Mouse (Mus musculus) macrophage (primary cell): Measurements from ENCODE around the gene Eif5a2. TPM values are rescaled to one million over a fixed set of nuclear protein-coding genes. Genes with fewer than 3 reads are reported as not detected.
A peak's percentile ranks its signal among the peaks of the same experiment; 100 is the strongest.

Experiments used
- H3K27ac ChIP-seq: fragments of 350-480 bp; formaldehyde crosslinking; 2 replicates; pipeline ENCODE4 v1.9.0; 2021
- H3K36me3 ChIP-seq: fragments of 350-480 bp; formaldehyde crosslinking; 2 replicates; pipeline ENCODE4 v1.9.0; 2021; ENCODE audit errors: inconsistent target
- H3K4me3 ChIP-seq: fragments of 350-480 bp; formaldehyde crosslinking; 2 replicates; pipeline ENCODE4 v1.9.0; 2021; ENCODE audit errors: inconsistent target
- H3K79me2 ChIP-seq: fragments of 350-480 bp; formaldehyde crosslinking; 2 replicates; pipeline ENCODE4 v1.9.0; 2021; ENCODE audit errors: inconsistent target
- WGBS: methylation state at CpG from one replicate; pipeline ENCODE4 v1.1.7; 2026; ENCODE audit warnings: inconsistent platforms; ENCODE audit not compliant: missing documents; 5-methylcytosine and 5-hydroxymethylcytosine counted together
- polyA plus RNA-seq: library from polyadenylated mRNA; stranded (reverse); fragments of 250-400 nt; gene quantifications from 3 replicates; pipeline ENCODE4 v1.2.4, GENCODE M21; 2018; ENCODE audit warnings: inconsistent platforms

The Eif5a2 gene
- polyA plus RNA-seq, 1 experiment from 2014 or later: 4.2 TPM

DNA sequence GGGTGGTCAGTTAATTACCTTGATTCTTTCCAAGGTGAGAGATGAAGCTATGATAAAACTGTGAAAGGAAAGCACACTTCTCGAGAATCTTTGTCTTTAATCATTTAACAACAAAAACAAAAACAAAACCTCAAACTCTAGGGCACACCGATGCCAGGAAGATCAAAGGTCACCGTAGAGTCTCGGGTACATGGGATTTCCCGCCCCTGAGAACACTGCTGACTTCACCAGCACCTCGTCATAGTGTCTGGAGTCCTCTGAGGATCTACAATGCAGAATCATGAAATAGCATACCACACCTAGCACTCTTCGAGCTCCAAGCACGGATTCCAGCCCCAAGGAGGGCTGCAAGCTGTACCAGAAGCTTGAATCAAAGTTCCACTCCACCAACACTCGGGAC, 565 bp upstream of the Eif5a2 start:
- WGBS: 80% methylated on average over 9 of the region's 9 CpGs
- H3K27ac ChIP-seq: no peak overlapping the region
- H3K79me2 ChIP-seq: no peaks in the 10 kb centered on the region
- H3K4me3 ChIP-seq: no peak overlapping the region
- no peaks in the 10 kb centered on the region for H3K36me3 ChIP-seq

DNA sequence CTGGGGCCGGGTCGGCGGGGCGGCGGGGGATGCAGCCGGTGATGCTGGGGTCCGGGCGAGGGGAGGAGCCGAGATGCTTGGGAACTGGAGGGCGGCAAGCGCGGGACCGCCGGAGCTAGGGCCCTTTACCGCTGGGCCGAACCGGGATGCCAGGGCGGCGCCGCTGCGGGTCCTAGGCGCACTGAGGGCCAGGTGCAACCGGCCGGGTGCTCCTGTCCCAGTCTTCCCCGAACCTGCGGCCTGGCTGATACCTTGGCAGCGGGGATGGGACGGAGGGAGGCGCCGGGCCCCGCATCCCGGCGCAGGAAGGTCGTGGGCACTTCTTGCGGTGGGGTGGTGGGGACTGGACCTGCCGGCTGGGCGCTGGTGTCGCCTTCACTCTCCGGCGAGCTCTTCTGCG, 346 bp downstream of the Eif5a2 start:
- peak overlapping the region; percentile 10; the same call in 1 of the 2 replicates for H3K4me3 ChIP-seq
- 2% methylated on average over 41 of the region's 41 CpGs for WGBS
- no peak overlapping the region for H3K27ac ChIP-seq
- no peaks in the 10 kb centered on the region for H3K79me2 ChIP-seq
- no peaks in the 10 kb centered on the region for H3K36me3 ChIP-seq

DNA sequence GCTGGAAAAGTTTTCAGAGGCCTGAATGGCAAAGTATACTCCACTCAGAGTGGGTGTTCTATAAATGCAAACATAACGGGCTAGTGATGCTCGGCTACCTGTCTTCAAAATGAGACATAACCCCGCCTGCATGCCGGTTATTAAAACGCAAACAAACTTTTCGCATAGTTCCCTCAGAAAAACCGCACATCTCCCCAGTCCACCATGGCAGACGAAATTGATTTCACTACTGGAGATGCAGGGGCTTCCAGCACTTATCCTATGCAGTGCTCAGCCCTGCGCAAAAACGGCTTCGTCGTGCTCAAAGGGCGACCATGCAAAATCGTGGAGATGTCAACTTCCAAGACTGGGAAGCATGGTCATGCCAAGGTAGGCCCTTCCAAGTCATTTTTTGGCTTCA, 772 bp downstream of the Eif5a2 start:
- Histone ChIP-seq H3K4me3 (peak overlapping the region; percentile 10; the same call in 1 of the 2 replicates), H3K27ac (no peak overlapping the region), H3K36me3 (no peaks in the 10 kb centered on the region), H3K79me2 (no peaks in the 10 kb centered on the region)
- WGBS: 45% methylated on average over 14 of the region's 14 CpGs

DNA sequence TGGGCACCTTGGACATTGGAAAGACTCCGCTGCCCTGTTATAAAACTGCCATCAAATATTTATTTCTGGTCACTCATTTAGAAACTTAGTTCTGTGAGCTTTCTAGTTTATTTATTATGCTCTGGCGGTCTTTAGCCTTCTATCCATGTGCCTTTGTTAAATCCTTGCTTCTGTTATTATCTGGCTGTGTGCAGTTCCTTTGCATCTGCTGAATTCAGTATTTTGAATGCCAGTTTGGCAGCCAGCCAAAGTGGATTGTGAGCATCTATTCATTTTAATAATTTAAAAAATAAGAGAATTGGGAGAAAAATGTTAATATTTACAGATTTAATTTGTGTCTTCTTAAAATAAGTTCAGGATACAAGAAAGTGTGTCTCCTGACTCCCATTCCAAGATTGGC, 3.1 kb downstream of the Eif5a2 start:
- H3K36me3 ChIP-seq: no peaks in the 10 kb centered on the region
- WGBS: 98% methylated on average over 2 of the region's 2 CpGs
- no peaks in the 10 kb centered on the region for H3K79me2 ChIP-seq
- no peak overlapping the region for H3K4me3 ChIP-seq
- no peak overlapping the region for H3K27ac ChIP-seq

DNA sequence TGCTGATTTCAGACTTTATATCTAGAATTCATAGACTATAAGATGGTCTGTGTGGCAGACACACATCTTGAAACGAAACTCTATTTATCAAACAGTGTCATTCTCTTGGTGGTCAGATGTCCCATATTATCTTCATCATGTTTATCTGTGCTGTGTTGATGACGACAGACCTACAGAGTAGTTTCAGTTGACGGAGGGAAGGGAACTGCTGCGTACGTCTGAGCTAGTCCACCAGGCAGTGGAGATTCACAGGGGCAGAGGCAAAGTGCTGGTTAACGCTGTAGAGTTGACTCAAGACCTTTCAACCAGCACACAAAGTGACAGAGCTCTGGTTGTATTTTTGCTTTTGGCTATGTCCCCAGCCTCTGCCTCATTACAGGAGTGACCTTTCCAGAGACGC, 13.8 kb downstream of the Eif5a2 start:
- H3K36me3 ChIP-seq: no peaks in the 10 kb centered on the region
- H3K27ac ChIP-seq: no peak overlapping the region
- no peaks in the 10 kb centered on the region for H3K79me2 ChIP-seq
- 91% methylated on average over 7 of the region's 7 CpGs for WGBS
- no peak overlapping the region for H3K4me3 ChIP-seq

DNA sequence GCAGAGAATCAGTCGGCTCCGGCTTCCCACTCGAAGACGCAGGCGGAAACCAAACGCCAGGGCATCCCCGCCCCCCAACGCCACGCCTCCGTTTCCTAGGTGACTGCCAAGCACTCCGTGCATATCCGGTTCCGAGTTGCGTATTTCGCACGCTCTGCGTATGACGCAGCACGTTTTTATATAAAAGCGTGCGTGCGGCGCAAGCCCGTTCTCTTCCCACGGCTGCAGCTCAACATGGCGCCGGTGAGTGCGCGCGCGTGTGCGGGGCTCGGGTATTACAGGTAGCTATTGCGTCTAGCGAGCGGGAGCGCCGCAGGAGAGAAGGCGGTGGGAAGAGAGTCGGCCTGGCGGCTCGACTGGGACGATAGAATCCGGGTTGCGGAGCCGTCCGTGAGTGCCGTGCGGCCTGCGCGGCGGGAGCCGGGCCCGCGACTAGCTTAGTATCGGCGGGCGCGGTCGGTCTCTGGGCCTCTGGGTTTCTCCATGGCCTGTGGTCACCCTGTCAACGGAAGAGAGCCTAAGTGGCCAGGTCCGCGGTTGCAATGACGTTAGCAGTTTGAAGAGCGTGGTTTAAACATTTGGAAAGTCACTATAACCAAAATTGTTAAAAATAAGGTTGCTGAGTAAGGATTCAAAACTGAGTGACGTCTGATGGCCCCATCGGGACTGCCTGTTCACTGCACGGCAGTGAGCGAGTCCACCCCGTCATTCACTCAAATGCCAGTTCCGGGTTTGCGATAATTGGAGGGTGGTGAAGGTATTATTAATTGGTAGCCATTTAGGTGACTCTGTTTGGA, 24.4 kb downstream of the Eif5a2 start, which contains the start of gene Rpl22l1:
Gene Rpl22l1 (plus strand): TSS at position 136 of the 797 bp plus-strand sequence.
- Histone ChIP-seq H3K4me3 (peak within 1 kb of the TSS; percentile 67), H3K79me2 (peaks cover 13% of the 10 kb centered on the region), H3K27ac (peak within 1 kb of the TSS; percentile 54), H3K36me3 (no peaks in the 10 kb centered on the region)
- under 1% methylated on average over 67 of the region's 72 CpGs for WGBS

DNA sequence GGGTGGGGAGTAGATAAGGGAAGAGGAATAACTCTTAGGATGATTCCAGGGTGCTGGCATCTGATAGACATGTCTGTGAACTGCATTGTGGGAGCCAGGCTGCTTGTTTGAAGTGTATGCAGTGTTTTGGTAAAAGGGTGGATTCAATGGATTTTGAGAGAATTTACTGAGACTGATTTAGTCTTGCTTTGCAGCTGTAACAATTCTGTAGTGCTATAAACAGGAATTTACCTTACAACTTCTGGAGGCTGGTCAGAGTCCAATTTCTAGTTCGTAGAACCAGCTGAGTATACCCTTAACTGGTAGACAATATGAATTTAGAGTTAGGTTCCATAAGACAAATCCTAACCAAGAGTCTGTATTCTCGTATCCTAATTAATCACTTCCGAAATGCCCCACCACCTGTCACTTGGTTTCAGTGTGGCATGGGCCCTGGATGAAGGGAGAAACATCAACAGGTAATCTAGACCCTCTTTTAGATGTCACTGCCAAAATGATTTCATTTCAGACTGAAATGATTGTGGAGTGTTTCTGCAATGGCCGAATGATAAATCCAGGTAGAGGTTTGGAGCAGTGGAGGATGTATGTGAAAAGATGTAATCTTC, 27.1 kb downstream of the Eif5a2 start:
- no peaks in the 10 kb centered on the region for H3K36me3 ChIP-seq

DNA sequence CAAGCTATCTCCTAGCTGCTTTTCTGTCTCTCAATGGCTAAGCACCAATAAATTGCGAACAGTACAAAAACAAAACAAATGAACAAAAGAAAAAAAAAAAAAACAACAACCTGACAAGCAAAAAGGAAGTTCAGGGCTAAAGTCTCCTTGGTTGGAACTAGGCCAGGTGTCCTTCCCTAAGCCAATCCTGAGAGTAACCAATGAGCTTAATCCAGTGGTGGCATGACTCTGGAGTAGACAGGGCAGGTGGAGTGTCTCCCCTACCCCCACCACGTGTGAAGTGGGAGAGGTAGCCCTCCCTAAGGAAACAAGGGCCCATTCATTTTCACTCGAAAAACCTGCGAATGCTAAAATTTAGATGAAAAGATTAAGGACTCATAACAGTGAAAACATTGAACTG, 30.4 kb downstream of the Eif5a2 start:
- H3K27ac ChIP-seq: no peak overlapping the region
- no peak overlapping the region for H3K4me3 ChIP-seq
- H3K36me3 ChIP-seq: no peaks in the 10 kb centered on the region
- H3K79me2 ChIP-seq: peaks cover 5% of the 10 kb centered on the region
- WGBS: 78% methylated on average over 4 of the region's 4 CpGs

More for the DNA sequence above, 27.1 kb downstream of the Eif5a2 start:
- Histone ChIP-seq H3K79me2 (peaks cover 13% of the 10 kb centered on the region), H3K27ac (no peak overlapping the region), H3K4me3 (no peak overlapping the region)
- 93% methylated on average over 4 of the region's 4 CpGs for whole genome bisulfite sequencing

DNA sequence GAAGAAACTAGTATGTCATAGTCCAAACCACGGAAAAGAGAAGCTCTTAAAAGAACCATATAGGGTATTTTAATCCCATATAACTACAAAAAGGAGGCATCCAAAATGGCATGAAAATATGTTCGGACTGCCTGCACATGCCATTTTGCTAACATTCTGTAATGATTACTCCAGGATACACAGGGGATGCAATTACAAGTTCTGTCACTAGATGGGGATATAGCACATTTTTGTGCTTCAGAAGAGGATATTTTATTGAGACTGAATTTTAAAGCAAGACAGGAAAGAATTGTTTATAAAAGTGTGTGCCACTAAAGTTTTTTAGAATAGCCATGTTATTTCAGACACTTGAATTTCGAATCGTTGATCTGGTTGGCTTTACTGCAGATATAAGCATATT, 33.3 kb downstream of the Eif5a2 start:
- Histone ChIP-seq H3K4me3 (no peak overlapping the region), H3K27ac (no peak overlapping the region), H3K79me2 (no peaks in the 10 kb centered on the region), H3K36me3 (no peaks in the 10 kb centered on the region)
- 10% methylated on average over 4 of the region's 4 CpGs for WGBS

DNA sequence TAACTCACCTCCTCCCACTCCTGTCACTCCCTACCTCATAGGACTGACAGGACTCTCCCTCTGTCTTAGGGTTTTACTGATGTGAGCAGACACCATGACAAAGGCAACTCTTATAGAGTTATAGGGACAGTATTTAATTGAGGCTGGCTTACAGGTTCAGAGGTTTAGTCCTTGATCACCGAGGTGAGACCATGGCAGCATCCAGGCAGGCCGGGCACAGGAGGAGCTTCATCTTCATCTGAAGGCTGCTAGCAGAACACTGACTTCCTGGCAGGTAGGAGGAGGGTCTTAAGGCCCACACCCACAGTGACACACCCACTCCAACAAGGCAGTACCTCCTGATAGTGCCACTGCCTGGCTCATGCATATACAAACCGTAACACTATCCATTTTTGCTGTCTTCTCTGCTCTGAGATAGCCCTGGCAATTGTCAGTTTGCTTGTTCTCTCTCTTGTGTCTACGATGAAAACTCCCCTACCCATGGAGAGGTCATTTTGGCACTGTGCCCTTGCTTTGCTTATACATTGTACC, 35.0 kb downstream of the Eif5a2 start:
- Histone ChIP-seq H3K79me2 (no peaks in the 10 kb centered on the region), H3K4me3 (no peak overlapping the region), H3K36me3 (no peaks in the 10 kb centered on the region), H3K27ac (no peak overlapping the region)
- WGBS: 86% methylated on average over 4 of the region's 4 CpGs

DNA sequence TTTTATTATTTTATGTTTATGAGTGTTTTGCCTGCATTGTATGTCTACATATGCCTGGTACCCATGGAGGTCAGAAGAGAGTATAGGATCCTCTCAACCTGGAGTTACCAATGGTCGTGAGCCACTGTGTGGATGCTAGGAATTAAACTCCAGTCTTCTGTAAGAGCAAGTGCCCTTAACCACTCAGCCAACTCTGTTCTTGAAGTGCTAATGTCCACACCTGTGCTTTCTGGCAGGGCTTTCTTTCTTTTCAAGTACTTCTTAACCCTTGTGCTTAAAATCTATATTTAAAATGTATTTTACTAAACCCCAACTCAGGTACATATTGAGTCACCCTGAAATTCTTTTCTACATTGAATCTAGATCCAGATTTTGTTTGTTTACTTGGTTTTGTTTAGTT, 45.2 kb downstream of the Eif5a2 start:
- no peaks in the 10 kb centered on the region for H3K36me3 ChIP-seq
- no peak overlapping the region for H3K4me3 ChIP-seq
- no peaks in the 10 kb centered on the region for H3K79me2 ChIP-seq
- no peak overlapping the region for H3K27ac ChIP-seq
- 83% methylated on average over 1 of the region's 1 CpGs for WGBS

DNA sequence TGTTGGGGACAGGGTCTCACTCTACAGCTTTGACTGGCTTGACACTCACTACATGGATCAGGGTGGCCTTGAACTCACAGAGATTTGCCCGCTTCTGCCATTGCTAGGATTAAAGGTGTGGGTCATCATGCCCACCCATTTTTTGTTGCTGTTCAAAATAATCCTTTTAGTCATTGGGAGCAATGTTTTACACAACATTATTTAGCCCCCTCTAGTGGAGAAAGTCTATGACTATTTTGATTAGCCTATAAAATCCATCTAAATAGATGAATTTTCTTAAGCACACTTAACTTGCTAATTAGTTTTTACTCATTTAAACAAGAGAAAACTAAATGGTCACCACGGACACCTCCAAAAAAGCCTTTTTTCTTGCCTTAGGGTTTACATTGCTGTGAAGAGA, 46.5 kb downstream of the Eif5a2 start:
- no peaks in the 10 kb centered on the region for H3K36me3 ChIP-seq
- H3K4me3 ChIP-seq: no peak overlapping the region
- H3K79me2 ChIP-seq: no peaks in the 10 kb centered on the region
- no peak overlapping the region for H3K27ac ChIP-seq
- WGBS: 80% methylated on average over 2 of the region's 2 CpGs

DNA sequence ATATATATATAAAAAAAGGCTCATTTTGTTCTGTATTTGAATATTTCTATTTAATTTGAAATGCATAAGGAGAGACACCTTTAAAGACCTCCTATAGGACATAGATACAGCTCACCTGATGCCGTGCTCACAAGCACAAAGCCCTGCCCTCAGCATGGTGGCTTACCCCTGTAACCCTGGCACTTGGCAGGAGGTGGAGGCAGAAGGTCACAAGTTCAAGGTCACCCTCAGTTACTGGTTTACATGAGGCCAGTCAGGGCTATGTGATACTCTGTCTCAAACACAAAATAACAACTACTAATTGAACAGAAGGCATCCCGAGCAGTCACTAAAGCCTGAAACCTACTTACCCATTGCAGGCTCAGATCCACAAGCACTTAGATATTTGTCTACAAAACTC, 48.4 kb downstream of the Eif5a2 start:
- H3K4me3 ChIP-seq: no peak overlapping the region
- H3K36me3 ChIP-seq: no peaks in the 10 kb centered on the region
- no peaks in the 10 kb centered on the region for H3K79me2 ChIP-seq
- no peak overlapping the region for H3K27ac ChIP-seq
- WGBS: 95% methylated on average over 2 of the region's 2 CpGs

DNA sequence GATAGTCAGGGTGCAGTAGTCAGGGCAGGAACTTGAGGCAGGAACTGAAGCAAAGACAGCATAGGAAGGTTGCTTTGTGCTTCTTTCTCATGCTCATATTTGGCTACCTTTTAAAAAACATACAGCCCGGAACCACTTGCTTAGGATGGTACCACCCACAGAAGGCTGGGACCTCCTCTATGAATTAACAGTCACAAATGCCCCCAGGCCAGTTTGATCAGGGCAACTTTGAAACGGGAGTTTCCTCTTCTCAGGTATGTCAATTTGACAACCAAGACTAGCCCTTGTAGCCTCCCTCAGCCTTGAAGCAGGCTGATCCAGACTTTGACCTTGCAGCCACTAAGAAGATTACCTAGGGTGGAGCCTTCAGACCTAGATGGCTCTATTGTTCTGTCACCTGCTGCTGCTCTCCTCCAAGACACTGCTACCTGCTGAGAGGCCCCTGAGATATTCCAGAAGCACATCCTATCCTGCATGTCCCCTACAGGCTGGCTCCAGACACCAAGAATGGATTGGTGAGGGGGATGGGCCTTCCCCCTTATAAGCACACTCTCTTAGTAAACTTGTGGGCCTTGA, 55.8 kb downstream of the Eif5a2 start:
- Histone ChIP-seq H3K4me3 (no peak overlapping the region), H3K79me2 (no peaks in the 10 kb centered on the region), H3K36me3 (no peaks in the 10 kb centered on the region), H3K27ac (no peak overlapping the region)
- WGBS: 83% methylated on average over 2 of the region's 2 CpGs
